Mouse (Mus musculus) kidney, embryonic 16.5 days (tissue): ENCODE results near the gene Tex2. TPM values are rescaled to one million over a fixed set of nuclear protein-coding genes. Genes with fewer than 3 reads are reported as not detected.

Experiments
- ATAC-seq: fragments of 200-750 bp; cut with Nextera tagmentation; 2 replicates; pipeline ENCODE4 v1.8.0; 2017; ENCODE audit warnings: moderate TSS enrichment; ENCODE audit not compliant: low FRiP score, low TSS enrichment
- H3K27ac ChIP-seq: fragments of 300-500 bp; sonication (generic); 2 replicates; pipeline ENCODE4 v1.5.1; 2014; ENCODE audit warnings: low read length
- H3K27me3 ChIP-seq: fragments of 300-500 bp; sonication (generic); 2 replicates; pipeline ENCODE4 v1.6.1; 2014; ENCODE audit warnings: low read length, control low read depth, mixed read lengths; ENCODE audit not compliant: insufficient read depth
- H3K36me3 ChIP-seq: fragments of 300-500 bp; sonication (generic); 2 replicates; pipeline ENCODE4 v1.6.1; 2014; ENCODE audit warnings: low read length, control low read depth, mixed read lengths; ENCODE audit not compliant: insufficient read depth
- H3K4me1 ChIP-seq: fragments of 300-500 bp; sonication (generic); 2 replicates; pipeline ENCODE4 v1.6.1; 2014; ENCODE audit warnings: low read length, control low read depth, mixed read lengths; ENCODE audit not compliant: insufficient read depth
- H3K4me2 ChIP-seq: fragments of 300-500 bp; sonication (generic); replicated peaks from 2 replicates; pipeline ENCODE4 v1.6.1; 2014; ENCODE audit warnings: low read depth, low read length
- H3K4me3 ChIP-seq: fragments of 300-500 bp; sonication (generic); 2 replicates; pipeline ENCODE4 v1.5.1; 2014; ENCODE audit warnings: mild to moderate bottlenecking, low read length
- H3K9ac ChIP-seq: fragments of 300-500 bp; sonication (generic); replicated peaks from 2 replicates; pipeline ENCODE4 v1.6.1; 2014; ENCODE audit warnings: low read length
- H3K9me3 ChIP-seq: fragments of 300-500 bp; sonication (generic); 2 replicates; pipeline ENCODE4 v1.6.1; 2016; ENCODE audit warnings: low read length, control low read depth
- WGBS: fragments of 180-500 bp; shearing (Covaris S2); extraction: QIAGEN DNeasy Blood & Tissue Kit; methylation state at CpG from one replicate; pipeline ENCODE4 v1.1.7; 2014; 5-methylcytosine and 5-hydroxymethylcytosine counted together
- polyA plus RNA-seq: library from polyadenylated mRNA; unstranded; fragments of >200 nt; fragmentation: Nextera tagmentation; extraction: Ambion mirVana; gene quantifications from 2 replicates; pipeline ENCODE4 v1.2.1, GENCODE M21; 2015

The Tex2 gene
- polyA plus RNA-seq, 1 experiment from 2014 or later: 10.3 TPM

DNA sequence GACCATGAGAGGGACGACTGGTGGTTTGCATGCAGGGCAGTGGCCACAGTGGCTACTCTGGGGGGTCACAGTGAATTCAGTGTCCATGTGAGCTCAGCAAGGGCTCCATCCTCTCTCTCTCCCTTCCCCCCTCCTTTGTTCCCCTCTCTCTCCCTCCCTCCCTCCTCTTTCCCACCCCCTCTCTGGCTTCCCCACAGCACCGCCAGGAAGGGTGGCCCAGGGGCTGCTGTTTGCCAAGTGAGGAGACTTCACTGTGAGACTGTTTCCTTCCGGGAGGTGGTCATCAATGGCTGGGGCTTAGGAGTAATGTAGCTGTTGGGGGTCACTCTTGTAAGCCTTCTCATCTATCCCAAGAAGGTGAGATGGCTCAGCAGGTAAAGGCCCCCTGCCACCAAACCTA, 92.8 kb downstream of the Tex2 start:
- Histone ChIP-seq H3K27me3 (no peaks in the 10 kb centered on the region), H3K9me3 (no peaks in the 10 kb centered on the region), H3K4me1 (0 out of 2 replicates have a peak, but pooled peaks cover 3% of the 10 kb centered on the region), H3K4me2 (no peak overlapping the region), H3K4me3 (no peak overlapping the region), H3K9ac (no peak overlapping the region), H3K27ac (no peak overlapping the region), H3K36me3 (no peaks in the 10 kb centered on the region)
- WGBS: 44% methylated on average over 3 of the region's 3 CpGs
- ATAC-seq: no peak

DNA sequence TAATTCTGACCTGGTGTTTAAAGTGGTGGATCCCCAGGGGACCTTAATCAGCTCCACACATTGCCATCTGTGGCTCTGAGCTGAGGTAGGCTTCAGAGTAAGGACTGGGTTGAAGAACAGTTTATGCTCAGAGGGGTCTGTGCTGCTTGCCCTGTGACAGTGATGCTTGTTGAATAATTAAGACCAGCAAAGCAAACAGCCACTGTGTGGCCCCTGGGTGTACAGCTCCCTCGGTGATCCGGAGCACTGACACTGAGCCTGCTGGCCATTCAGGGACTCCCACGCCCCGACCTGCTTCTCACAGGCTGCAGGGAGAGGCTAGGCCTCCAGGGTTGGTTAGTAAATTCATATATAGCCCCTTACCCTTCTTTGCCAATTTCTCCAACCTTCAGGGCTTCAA, 93.7 kb downstream of the Tex2 start:
- Histone ChIP-seq H3K27me3 (no peaks in the 10 kb centered on the region), H3K4me2 (no peak overlapping the region), H3K36me3 (no peaks in the 10 kb centered on the region), H3K4me3 (no peak overlapping the region), H3K9ac (no peak overlapping the region), H3K27ac (no peak overlapping the region), H3K9me3 (no peaks in the 10 kb centered on the region), H3K4me1 (0 out of 2 replicates have a peak, but pooled peaks cover 8% of the 10 kb centered on the region)
- ATAC-seq: no peak
- 30% methylated on average over 4 of the region's 4 CpGs for WGBS

DNA sequence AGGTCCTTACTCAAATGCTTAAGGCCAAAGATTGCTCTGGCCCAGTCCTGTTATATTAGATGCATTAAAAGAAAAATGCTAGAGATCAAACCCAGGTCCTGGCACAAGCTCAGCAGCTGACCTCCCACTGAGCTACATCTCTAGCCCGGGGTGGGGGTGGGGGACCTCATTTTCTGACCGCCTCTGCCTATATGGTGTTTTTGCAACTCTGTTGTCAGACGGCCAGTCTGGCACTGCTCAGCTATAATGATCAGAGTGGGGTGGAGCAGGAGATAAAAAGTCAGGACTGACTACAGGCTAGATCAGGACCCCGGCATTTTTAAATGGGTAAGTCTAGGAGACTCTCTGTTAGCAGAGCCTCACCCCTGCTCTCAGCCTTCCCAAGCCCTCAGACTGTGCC, 94.8 kb downstream of the Tex2 start:
- Histone ChIP-seq H3K4me3 (no peak overlapping the region), H3K27me3 (no peaks in the 10 kb centered on the region), H3K9ac (no peak overlapping the region), H3K9me3 (no peaks in the 10 kb centered on the region), H3K36me3 (no peaks in the 10 kb centered on the region), H3K4me1 (peaks cover 19% of the 10 kb centered on the region; the same call in 1 of the 2 replicates), H3K4me2 (no peak overlapping the region), H3K27ac (no peak overlapping the region)
- 41% methylated on average over 4 of the region's 4 CpGs for WGBS
- no peak for ATAC-seq

DNA sequence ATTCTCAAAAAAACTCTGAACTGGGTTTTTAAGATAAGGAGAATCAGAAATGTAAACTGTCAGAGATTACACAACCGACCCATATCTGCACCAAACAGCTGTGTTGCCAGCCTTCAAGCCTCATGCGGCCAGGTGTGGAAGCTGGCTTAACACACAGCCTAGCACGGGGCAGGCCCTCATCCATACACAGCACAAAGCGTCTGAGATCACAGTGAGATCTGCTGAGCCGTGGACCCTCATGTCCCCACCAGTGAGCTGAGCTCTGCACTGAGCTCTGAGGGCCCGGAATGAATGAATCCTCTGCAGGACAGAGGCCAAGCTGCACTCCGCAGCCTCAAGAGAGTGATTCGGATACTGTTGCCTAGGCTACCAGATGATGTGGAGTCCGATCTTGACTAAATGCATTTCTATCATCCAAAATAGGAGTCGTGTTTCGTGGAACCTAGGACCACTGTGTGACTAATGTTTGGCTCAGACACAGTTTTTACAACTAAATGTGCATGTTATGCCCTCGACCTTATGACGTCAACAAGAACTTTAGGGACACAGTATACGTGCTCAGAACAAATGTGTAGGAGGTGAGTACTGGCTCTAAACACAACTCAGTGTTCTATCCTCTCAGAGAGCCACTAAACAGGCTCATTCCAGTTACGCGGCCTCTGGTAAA, 98.0 kb downstream of the Tex2 start:
- H3K27ac ChIP-seq: peak overlapping the region; percentile 44
- H3K4me1 ChIP-seq: peaks cover 20% of the 10 kb centered on the region; the same call in 1 of the 2 replicates
- no peaks in the 10 kb centered on the region for H3K27me3 ChIP-seq
- 46% methylated on average over 16 of the region's 16 CpGs for WGBS
- no peaks in the 10 kb centered on the region for H3K9me3 ChIP-seq
- 0 out of 2 replicates have a peak, but pooled peaks cover 5% of the 10 kb centered on the region for H3K36me3 ChIP-seq
- H3K4me3 ChIP-seq: no peak overlapping the region
- no peak overlapping the region for H3K4me2 ChIP-seq
- ATAC-seq: peak; percentile 33; the same call in 1 of the 2 replicates
- no peak overlapping the region for H3K9ac ChIP-seq

DNA sequence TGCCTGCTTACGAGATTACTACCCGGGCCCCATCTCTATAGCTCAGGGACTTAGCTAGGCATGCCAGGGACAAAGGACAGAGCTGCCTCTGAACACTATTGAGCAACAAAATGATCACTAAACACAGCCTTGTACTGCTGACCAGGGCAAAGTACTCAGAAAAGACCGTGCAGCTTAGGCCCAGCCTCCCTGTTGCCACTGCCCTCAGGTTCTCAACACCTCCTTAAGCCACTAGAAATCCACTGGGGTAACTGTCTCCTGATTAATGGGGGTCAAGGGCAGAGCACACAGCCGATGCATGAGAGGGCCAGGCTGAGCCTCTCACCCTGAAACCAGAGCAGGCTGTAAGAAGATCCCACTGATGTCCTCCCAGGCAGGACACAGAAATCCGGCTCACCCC, 98.8 kb downstream of the Tex2 start:
- H3K36me3 ChIP-seq: 0 out of 2 replicates have a peak, but pooled peaks cover 5% of the 10 kb centered on the region
- H3K4me3 ChIP-seq: no peak overlapping the region
- H3K9me3 ChIP-seq: no peaks in the 10 kb centered on the region
- peak overlapping the region; percentile 44 for H3K27ac ChIP-seq
- peaks cover 20% of the 10 kb centered on the region; the same call in 1 of the 2 replicates for H3K4me1 ChIP-seq
- ATAC-seq: peak; percentile 77
- no peak overlapping the region for H3K4me2 ChIP-seq
- no peaks in the 10 kb centered on the region for H3K27me3 ChIP-seq
- 34% methylated on average over 5 of the region's 5 CpGs for WGBS
- no peak overlapping the region; the same call in 1 of the 2 replicates for H3K9ac ChIP-seq

DNA sequence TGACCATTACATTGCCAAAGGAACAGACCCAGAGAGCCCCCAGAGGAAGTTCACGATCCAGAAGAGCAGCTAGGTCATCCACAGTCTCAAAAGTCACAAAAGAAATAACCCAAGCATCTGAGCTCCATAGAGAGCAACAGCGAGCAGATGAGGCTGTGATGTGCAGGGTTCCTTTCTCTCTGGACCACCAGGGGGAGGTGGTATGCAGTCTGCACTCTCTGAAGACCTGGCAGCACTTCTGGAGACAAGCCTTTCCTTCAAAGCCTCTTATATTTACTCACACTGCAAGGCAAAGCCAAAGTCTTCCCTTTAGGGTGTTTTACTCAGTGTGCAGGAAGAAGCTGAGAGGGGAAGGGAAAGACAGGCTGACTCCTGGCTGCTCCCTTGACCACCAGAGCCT, 100.1 kb downstream of the Tex2 start:
- H3K9ac ChIP-seq: no peak overlapping the region
- no peak for ATAC-seq
- 29% methylated on average over 2 of the region's 2 CpGs for WGBS
- no peak overlapping the region for H3K4me2 ChIP-seq
- H3K4me3 ChIP-seq: no peak overlapping the region
- H3K9me3 ChIP-seq: no peaks in the 10 kb centered on the region
- no peaks in the 10 kb centered on the region for H3K27me3 ChIP-seq
- no peak overlapping the region for H3K27ac ChIP-seq
- H3K4me1 ChIP-seq: peaks cover 16% of the 10 kb centered on the region; the same call in 1 of the 2 replicates
- peaks cover 9% of the 10 kb centered on the region for H3K36me3 ChIP-seq

DNA sequence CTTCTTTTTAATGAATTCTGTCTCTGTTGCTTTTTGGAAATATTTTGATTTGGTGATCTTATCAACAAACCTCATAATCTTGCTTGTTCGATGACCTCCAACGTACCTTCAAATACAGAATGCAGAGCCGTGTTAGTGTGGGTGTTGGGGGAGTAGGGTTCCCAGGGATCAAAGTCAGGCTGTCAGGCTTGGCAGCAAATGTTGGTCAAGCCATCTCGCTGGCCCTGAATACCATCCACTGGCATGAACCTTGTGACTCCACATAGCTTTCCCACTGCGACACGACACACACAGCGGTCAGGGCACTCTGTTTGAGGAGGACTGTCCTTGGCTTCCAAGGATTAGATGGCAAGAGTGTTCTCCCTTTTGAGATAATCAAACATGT, 101.2 kb downstream of the Tex2 start:
- H3K27ac ChIP-seq: no peak overlapping the region
- ATAC-seq: no peak
- no peaks in the 10 kb centered on the region for H3K27me3 ChIP-seq
- no peak overlapping the region for H3K9ac ChIP-seq
- H3K4me2 ChIP-seq: no peak overlapping the region
- WGBS: 89% methylated on average over 7 of the region's 7 CpGs
- peaks cover 9% of the 10 kb centered on the region for H3K36me3 ChIP-seq
- H3K9me3 ChIP-seq: no peaks in the 10 kb centered on the region
- H3K4me3 ChIP-seq: no peak overlapping the region
- H3K4me1 ChIP-seq: peaks cover 16% of the 10 kb centered on the region; the same call in 1 of the 2 replicates

DNA sequence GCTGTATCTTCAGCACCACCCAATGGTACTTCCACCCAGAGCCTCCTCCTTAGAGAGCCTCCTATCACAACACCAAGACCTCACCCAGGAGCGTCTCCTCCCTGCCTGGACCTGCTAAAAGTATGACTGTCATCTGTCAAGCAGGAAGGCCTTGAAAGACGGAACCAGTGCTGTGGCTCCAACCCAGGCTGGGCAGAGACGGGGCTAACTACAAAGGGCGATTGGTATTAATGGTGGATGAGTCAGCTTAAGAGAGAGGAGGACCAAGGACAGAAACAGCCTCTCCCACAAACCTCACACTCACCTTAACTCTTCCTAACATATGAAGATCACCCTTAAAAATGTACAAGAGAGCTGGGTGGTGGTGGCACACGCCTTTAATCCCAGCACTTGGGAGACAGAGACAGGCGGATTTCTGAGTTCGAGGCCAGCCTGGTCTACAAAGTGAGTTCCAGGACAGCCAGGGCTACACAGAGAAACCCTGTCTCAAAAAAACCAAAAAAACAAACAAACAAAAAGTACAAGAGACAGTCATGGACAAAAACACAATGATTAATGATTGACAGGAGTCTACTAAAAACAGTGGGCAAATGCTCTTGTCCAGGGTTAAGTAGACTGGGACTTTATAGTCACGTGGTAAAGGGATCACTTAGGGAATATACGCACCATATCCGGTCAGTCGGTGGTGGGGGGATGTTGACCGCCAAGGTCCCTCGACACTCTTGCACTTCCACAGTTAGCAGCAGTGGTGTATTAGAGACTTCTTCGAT, 101.8 kb downstream of the Tex2 start:
- no peaks in the 10 kb centered on the region for H3K27me3 ChIP-seq
- no peak overlapping the region for H3K4me2 ChIP-seq
- 91% methylated on average over 14 of the region's 14 CpGs for WGBS
- no peak overlapping the region for H3K4me3 ChIP-seq
- H3K27ac ChIP-seq: no peak overlapping the region
- H3K9ac ChIP-seq: no peak overlapping the region
- H3K9me3 ChIP-seq: no peaks in the 10 kb centered on the region
- no peak for ATAC-seq
- peaks cover 16% of the 10 kb centered on the region; the same call in 1 of the 2 replicates for H3K4me1 ChIP-seq
- peaks cover 9% of the 10 kb centered on the region for H3K36me3 ChIP-seq

DNA sequence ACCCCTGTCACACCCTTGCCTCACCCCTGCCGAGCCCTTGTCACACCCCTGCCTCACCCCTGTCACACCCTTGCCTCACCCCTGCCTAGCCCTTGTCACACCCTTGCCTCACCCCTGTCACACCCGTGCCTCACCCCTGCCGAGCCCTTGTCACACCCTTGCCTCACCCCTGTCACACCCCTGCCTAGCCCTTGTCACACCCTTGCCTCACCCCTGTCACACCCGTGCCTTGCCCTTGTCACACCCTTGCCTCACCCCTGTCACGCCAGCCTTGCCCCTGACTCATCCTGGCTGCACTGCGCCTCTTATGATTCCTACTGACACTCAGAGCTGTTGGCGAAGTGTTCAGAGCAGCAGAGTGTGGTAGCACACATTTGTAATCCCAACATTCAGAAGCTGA, 105.6 kb downstream of the Tex2 start:
- ATAC-seq: no peak
- no peaks in the 10 kb centered on the region for H3K9me3 ChIP-seq
- 87% methylated on average over 7 of the region's 7 CpGs for WGBS
- no peak overlapping the region for H3K9ac ChIP-seq
- no peak overlapping the region for H3K4me2 ChIP-seq
- H3K36me3 ChIP-seq: peaks cover 9% of the 10 kb centered on the region
- H3K27ac ChIP-seq: no peak overlapping the region
- no peaks in the 10 kb centered on the region for H3K4me1 ChIP-seq
- no peaks in the 10 kb centered on the region for H3K27me3 ChIP-seq
- no peak overlapping the region for H3K4me3 ChIP-seq

DNA sequence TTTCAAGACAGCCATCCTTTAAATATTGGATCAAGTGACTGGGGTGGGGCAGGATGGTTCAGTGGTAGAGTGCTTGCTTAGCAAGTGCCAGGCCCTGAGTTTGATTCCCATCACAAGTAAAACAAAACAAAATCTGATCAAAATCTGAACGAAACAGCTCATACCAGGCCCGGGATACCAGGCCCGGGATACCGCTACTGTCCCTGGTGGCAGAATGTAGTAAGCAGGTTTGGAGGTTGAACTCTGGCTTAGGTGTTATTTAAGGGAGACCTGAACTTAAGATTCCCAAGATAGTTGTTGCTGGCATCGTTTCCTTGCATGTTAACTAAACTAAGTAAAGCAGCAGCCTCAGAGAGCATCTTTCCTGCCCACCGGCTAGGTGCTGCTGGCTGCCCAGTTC, 107.0 kb downstream of the Tex2 start:
- no peaks in the 10 kb centered on the region for H3K27me3 ChIP-seq
- 87% methylated on average over 6 of the region's 6 CpGs for WGBS

More for the DNA sequence above, 107.0 kb downstream of the Tex2 start:
- no peak overlapping the region for H3K9ac ChIP-seq
- peaks cover 7% of the 10 kb centered on the region for H3K36me3 ChIP-seq
- 0 out of 2 replicates have a peak, but pooled peaks cover 5% of the 10 kb centered on the region for H3K4me1 ChIP-seq
- no peak for ATAC-seq
- H3K4me2 ChIP-seq: no peak overlapping the region
- H3K27ac ChIP-seq: no peak overlapping the region
- H3K9me3 ChIP-seq: no peaks in the 10 kb centered on the region
- H3K4me3 ChIP-seq: no peak overlapping the region
